Mouse (Mus musculus) thymus, postnatal 0 days (tissue): ENCODE data around the gene Map3k14. TPM values are rescaled to one million over a fixed set of nuclear protein-coding genes. Genes with fewer than 3 reads are reported as not detected.
A peak's percentile ranks its signal among the peaks of the same experiment; 100 is the strongest.
"Not testable (repeated sequence)": the region's sequence is repeated elsewhere in the genome, so short reads cannot be mapped to it uniquely, and the experiment has no call there.

Source experiments
- DNase-seq: peaks from one replicate; pipeline ENCODE4 v3.0.0-alpha.2; 2015; ENCODE audit warnings: low spot score
- polyA plus RNA-seq: library from polyadenylated mRNA; unstranded; fragments of >200 nt; fragmentation: Nextera tagmentation; extraction: Ambion mirVana; gene quantifications from 2 replicates; pipeline ENCODE4 v1.2.1, GENCODE M21; 2015

The Map3k14 gene
- 7.1 and 7.6 TPM in 2 replicates for polyA plus RNA-seq

GRCm38 (mm10) chr11:103267346-103268219 lies at the start of gene Map3k14:
Map3k14 (minus strand) TSS chr11:103267472.
- DNase-seq = peak; percentile 99

GRCm38 (mm10) chr11:103315379-103315778 lies 48.1 kb upstream of the Map3k14 start:
- no peak for DNase-seq

DNA sequence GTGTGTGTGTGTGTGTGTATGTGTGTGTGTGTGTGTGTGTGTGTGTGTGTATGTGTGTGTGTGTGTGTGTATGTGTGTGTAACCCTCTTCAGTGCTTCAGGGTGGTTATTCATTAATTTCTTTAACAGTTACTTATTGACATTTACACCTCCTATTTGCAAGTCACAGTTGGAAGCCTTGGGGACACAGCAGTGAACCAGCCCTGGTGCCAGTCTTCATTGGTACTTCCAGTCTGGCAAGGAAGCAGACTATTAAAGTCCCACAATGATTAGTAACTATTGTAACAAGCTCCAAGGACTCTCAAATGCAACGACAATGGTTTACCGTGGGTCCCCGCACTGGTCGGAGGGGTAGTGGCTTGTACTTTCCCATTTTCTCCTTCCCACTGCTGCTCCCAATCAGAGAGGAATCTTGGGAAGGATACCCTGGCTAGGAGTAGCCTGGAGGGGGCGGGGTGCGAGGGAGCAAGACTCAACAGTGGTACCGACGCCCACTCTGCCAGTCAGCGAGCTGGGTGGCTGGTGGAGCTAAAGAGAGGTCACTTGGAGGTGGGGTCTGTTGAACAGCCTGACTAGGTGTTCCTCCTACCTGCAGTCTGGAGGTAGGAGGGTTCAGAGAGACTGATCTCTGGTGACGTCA lies 47.6 kb upstream of the Map3k14 start:
- no peak for DNase-seq

- DNase-seq = no peak
Measured at GRCm38 (mm10) chr11:103313542-103313941, 46.3 kb upstream of the Map3k14 start.

- no peak for DNase-seq
Measured at GRCm38 (mm10) chr11:103312655-103313255, 45.5 kb upstream of the Map3k14 start.

DNA sequence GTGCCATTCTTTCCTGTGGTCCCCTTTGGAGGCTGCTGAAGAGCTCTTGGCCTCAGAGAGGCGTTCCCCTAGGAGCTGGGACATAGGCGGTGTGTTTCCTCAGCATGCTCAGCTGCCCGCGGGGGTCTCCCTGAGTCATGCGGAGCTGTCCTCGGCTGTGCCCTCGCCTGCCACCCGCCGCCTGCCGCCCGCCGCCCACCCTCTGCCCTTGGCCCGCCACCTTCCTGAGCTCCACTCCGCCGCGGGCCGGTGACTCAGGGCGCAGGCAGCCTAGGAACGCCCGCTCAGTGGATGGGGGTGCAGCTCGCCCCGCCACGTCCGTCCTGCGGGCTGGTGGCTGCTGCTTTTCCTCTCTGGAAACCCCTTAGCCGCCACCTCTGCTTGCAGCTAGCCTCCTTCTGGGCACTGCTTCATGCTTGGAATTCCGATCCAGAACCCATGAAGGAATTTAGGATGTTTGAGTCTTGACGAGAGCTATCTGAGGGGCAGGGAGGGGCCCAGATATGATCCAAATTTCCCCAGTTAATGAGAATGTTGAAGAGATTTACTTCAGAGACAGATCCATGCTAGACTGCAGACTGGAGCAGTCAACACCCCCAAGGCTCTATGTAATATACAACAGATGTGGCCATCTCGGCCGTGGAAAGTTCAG lies 44.8 kb upstream of the Map3k14 start:
- DNase-seq = no peak

GRCm38 (mm10) chr11:103309956-103310574 lies 42.8 kb upstream of the Map3k14 start:
- DNase-seq = no peak

DNA sequence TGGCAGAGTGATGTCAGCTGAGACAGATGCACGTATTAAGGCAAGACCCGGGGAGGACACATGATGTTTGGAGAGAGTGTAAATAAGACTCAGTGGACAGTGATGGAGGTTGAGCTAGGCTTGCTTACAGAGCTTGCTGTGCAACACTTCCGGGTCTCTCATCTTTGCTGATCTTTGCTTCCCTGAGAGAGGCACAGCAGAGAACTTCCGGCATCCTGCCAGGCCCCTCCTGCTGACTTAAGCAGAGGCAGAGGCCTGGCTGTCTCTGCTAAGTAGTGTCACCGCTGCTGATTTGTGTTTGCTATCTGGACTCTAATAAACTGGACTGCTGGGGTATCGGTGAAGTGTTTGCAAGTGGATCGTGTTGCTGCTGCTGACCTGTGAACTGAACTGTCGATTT lies 40.6 kb upstream of the Map3k14 start:
- peak; percentile 44 for DNase-seq

- no peak for DNase-seq
Measured at GRCm38 (mm10) chr11:103304525-103304924, 37.3 kb upstream of the Map3k14 start.

GRCm38 (mm10) chr11:103294772-103295171 lies 27.5 kb upstream of the Map3k14 start:
- DNase-seq = no peak

DNA sequence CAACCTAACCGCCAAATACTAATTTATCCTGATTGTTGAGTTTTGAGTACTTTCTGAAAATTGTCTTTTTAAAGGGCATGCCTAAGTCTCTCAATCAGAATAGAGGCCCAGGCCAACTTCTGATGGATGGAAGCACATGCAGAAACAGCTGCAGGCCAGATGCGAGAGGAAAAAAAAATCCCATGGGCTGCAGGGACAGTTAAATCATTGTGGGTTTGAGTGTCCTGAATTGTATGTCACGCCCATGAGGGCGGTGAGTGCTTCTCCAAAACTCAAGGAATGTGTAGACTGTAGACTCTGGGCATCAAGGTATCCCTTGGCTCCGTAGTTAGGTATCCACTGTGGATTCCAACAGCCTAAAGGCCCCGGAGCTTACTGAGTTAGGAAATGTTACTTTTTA lies 26.8 kb upstream of the Map3k14 start:
- DNase-seq = no peak

DNA sequence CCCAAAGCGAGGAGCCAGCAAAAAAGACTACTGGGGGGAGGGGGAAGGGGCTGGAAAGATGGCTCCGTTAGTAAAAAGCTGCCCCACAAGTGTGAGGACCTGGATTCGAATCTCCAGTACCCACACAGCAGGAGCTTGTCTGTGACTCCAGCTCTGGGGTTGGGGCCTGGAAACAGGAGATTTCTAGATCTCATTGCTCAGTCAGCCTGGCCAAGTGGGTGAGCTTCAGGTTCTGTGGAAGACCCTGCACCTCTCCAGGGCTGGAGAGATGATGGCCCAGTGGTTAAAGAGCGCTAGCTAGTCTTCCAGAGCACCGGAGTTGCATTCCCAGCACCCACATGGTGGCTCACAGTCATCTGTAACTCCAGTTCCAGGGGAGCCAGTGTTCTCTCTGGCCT lies 25.6 kb upstream of the Map3k14 start:
- DNase-seq = no peak

- no peak for DNase-seq
Measured at GRCm38 (mm10) chr11:103292152-103292889, 25.0 kb upstream of the Map3k14 start.

DNA sequence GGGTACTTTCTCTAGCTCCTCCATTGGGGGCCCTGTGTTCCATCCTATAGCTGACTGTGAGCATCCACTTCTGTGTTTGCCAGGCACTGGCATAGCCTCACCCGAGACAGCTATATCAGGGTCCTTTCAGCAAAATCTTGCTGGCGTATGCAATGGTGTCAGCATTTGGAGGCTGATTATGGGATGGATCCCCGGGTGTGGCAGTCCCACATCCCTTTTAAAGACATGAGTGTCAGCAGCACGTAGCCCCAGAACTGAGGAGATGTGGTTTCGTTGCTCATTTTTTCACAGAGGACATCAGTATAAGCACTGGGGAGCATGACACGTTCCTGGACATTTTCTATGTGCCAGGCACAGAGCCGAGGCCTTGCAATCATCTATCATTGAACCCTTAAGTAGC lies 23.6 kb upstream of the Map3k14 start:
- not testable (repeated sequence) for DNase-seq

GRCm38 (mm10) chr11:103288291-103288963 lies 21.2 kb upstream of the Map3k14 start:
- DNase-seq = no peak

- DNase-seq = no peak
Measured at GRCm38 (mm10) chr11:103286910-103287309, 19.6 kb upstream of the Map3k14 start.

GRCm38 (mm10) chr11:103285951-103286350 lies 18.7 kb upstream of the Map3k14 start:
- no peak for DNase-seq

DNA sequence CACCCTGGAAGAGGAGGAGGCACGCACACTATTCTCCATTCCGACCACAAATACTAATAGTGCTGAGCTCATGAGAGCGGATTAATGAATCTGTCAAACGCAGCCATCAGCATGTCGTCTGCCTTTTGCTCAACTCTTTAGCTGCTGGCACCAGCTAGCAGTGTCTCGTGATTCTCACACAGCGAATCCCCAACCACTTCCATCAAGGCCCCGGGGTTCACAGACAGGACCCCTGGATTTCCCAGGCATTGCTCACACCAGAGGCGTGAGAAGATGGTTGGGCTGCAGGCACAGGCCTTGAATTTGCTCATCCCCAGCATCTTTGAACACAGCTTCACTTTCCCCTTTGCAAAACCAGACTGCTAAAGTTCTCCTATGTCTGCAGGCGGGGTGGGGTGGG lies 18.0 kb upstream of the Map3k14 start:
- no peak for DNase-seq

- DNase-seq = no peak
Measured at GRCm38 (mm10) chr11:103281784-103282183, 14.5 kb upstream of the Map3k14 start.

DNA sequence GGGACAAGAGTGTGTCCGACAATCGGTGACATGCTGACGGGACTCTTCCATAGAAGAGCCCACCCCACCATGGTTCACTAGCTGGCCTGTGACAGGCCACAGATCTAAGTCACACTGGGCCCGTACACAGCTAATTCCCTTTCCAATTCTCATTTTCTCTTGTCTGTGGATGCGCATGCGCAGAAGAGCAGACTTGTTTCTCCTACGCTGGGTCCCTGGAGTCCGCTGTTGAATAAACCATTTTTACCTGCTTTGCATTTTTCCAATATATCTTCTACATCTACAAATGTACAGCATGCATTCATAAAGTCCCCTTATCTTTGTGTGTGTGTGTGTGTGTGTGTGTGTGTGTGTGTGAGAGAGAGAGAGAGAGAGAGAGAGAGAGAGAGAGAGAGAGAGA lies 9.2 kb upstream of the Map3k14 start:
- DNase-seq = no peak
